Mouse (Mus musculus) T-helper 1 cell (primary cell): Measurements from ENCODE around the gene Gpx4.
"Not testable (repeated sequence)": the region's sequence is repeated elsewhere in the genome, so short reads cannot be mapped to it uniquely, and the experiment has no call there.

Experiments used
- in situ Hi-C: fragments of 300-600 bp; cut with MboI, MseI; formaldehyde crosslinking; loops from one replicate; pipeline ENCODE4 v1.15.1; 2025; ENCODE audit warnings: high pct_unique_total_duplicates

Gpx4 gene

GRCm38 (mm10) chr10:80048834-80049233, 1.9 kb downstream of the Gpx4 start:
- in situ Hi-C loops = no loop called here

- in situ Hi-C loops = no loop called here
Measured at GRCm38 (mm10) chr10:80050244-80050643, 3.3 kb downstream of the Gpx4 start.

- in situ Hi-C loops = no loop called here
Measured at GRCm38 (mm10) chr10:80050885-80051617, 4.1 kb downstream of the Gpx4 start.

GRCm38 (mm10) chr10:80051618-80052373, 4.8 kb downstream of the Gpx4 start:
- in situ Hi-C loops = no loop called here

DNA sequence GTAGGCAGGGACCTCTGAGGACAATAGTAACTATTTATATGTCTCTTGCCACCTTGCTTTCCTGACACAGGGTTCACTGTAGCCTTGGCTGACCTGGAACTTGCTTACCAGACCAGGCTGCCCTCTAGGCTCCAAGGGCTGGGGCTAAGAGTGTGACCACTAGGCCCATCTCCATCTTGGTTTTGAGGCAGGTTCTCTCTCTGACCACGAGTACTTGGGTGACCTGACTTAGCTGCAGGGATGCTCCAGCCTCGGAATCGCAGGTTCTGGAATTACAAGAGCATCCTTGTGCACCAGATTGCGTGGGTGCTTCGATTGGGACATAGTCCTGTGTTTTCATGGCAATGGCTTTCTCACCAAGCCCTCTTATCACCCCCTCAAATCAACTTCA, 5.4 kb downstream of the Gpx4 start:
- in situ Hi-C loops = no loop called here

DNA sequence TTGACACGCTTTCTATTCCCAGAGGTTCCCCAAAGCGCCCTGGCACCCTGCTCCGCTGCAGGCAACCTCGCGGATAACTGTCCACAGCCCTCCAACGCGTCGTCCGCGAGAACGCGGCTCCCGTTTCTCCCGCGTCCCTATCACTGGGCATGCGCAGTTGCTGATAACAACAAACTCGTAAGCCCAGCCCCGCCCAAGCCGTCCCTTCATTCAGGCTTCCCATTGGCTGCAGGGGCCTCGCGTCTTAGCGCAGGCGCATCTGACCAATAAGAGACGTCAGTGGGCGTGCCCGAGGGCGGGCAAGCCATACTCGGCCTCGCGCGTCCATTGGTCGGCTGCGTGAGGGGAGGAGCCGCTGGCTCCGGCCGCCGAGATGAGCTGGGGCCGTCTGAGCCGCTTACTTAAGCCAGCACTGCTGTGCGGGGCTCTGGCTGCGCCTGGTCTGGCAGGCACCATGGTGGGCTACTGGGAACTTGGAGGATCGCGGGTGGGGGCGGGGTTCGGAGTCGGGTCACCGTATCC, 6.4 kb downstream of the Gpx4 start:
- in situ Hi-C loops = no loop called here

- in situ Hi-C loops = no loop called here
Measured at GRCm38 (mm10) chr10:80053831-80054815, 7.2 kb downstream of the Gpx4 start.

GRCm38 (mm10) chr10:80054911-80055310, 7.9 kb downstream of the Gpx4 start:
- in situ Hi-C loops = not testable (repeated sequence)

- in situ Hi-C loops = no loop called here
Measured at GRCm38 (mm10) chr10:80055364-80055763, 8.4 kb downstream of the Gpx4 start.

DNA sequence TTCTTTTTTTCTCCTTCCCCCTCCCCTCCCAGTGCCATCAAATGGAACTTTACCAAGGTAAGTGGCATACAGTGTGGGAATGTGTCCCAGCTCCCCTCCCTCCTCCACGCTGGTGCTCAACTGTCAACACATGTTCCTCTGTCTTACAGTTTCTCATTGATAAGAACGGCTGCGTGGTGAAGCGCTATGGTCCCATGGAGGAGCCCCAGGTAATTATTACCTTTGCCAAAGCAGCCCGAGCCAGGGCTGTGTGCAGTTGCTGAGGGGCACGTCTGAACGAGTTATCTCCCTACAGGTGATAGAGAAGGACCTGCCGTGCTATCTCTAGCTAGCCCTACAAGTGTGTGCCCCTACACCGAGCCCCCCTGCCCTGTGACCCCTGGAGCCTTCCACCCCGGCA, 8.9 kb downstream of the Gpx4 start:
- in situ Hi-C loops = no loop called here

DNA sequence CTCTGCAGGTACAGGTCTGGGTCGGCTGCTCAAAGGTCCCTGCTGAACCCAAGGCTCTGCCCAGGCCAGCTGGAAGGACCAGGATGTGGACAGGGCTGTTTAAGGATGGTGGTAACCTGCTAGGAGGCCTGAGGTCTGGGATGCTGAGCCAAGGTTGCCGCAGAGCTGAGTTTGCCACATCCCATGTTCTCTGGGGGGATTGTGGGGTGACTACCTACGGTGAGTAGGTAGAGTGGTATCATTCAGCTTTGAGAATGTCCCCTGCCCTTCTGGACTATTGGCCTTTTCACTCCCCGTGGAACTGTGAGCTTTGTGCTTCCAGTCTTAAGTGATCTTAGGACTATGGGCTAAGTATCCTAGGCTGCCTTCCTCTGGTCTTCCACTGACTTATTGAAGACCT, 9.5 kb downstream of the Gpx4 start:
- in situ Hi-C loops = no loop called here

GRCm38 (mm10) chr10:80056976-80057682, 10.2 kb downstream of the Gpx4 start:
- in situ Hi-C loops = no loop called here

DNA sequence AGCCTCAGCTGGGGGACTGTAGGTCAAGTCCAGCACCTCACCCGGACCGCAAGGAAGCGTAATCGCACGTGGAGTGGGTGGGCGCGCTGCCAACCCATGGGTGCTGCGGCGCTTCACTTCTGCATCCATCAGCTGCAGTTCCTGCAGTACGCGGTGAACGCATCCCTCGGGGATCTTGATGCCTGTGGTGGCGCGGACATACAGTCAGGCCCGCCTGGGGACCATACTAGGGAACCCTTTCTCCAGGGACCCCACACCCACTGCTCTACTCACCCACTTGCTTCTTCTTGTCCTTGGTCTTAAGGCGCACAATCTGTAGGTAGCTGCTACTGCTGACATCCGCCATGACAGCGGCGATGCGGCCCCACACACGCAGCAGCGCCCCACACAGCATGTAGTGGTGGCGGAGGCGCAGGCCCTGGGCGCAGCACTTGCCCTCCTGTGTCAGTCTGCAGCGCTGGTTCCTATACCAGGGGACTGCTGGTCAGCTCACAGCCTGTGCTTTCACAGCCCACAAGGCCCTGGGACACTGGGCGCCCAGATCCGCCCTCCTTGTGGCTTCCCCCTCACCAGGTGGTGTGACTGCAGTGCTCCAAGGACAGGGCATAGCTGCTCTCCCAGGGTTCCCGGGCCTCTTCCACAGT, 10.8 kb downstream of the Gpx4 start:
- in situ Hi-C loops = no loop called here

- in situ Hi-C loops = no loop called here
Measured at GRCm38 (mm10) chr10:80063104-80063503, 16.1 kb downstream of the Gpx4 start.

DNA sequence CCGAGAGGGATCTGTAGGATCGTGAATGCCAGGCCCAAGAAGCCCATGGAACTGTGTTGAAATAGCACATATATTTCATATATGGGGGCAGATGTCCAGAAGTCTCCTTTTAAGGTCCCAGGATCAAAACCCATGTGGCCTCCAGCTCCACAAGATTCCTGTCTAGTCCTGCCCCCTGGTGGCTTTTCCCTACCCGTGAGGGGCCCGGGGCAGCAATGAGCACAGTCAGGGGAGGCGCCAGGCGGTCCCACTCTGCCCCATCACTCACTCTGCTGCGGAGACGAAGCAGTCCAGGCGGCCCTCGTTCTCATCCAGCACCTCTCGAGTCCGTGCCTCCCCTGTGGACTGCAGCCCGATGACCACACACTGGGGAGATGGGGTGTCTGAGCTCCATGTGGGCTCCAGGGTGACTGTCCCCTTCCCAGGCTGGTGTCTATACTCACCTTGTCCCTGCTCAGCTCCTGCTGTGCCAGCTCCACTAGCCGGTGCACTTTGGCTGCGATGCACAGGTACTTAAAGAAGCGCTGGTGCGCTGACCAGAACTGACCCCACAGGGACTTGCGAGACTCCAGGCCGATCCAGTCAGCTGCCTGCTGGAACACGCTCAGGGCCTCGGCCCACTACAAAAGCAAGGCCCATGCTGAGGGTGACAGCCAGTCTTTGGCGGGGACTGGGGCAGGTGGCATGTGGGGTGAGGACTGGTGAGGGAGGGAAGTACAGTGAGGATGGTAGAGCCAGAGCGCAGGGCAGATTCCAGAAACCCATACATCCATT, 17.1 kb downstream of the Gpx4 start:
- in situ Hi-C loops = no loop called here

GRCm38 (mm10) chr10:80069251-80069650, 22.3 kb downstream of the Gpx4 start:
- in situ Hi-C loops = no loop called here

DNA sequence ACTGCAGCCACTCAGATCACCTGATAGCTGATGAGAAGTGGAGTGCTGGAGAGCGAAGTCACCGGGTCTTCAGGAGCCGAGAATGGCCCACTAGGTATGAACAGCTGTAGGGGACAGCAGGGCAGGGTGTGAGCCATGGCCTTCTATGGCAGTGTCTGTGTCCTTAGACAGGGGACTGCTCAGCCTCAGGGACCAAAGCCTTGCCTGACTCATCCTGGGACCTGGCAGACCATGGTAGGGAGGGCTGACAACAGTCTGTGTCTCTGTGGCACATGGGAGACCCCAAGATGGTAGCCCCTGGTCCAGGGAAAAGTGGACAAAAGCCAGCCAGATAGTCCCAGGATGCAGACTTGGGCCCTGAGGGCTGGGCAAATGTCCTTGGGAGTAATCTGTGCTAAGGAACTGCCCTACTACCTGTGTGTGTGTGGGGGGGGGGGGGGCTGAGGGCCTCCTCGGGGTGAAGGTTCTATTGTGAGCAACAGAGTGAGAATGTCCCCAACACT, 23.0 kb downstream of the Gpx4 start:
- in situ Hi-C loops = no loop called here

GRCm38 (mm10) chr10:80070837-80071515, 24.0 kb downstream of the Gpx4 start:
- in situ Hi-C loops = no loop called here

- in situ Hi-C loops = no loop called here
Measured at GRCm38 (mm10) chr10:80071516-80071900, 24.5 kb downstream of the Gpx4 start.
